Mouse (Mus musculus): ENCODE data around the gene Vstm4. TPM values are rescaled to one million over a fixed set of nuclear protein-coding genes. Genes with fewer than 3 reads are reported as not detected.

The Vstm4 gene
- total RNA-seq, 2 experiments from 2014 or later: 2.5 to 3.0 TPM

- peak; percentile 70 for DNase-seq
Measured at GRCm38 (mm10) chr14:32950312-32951301, 94.1 kb downstream of the Vstm4 start.

GRCm38 (mm10) chr14:32956486-32956885 lies 99.9 kb downstream of the Vstm4 start:
- no peak for DNase-seq

GRCm38 (mm10) chr14:32958671-32959070 lies 102.1 kb downstream of the Vstm4 start:
- DNase-seq: no peak

GRCm38 (mm10) chr14:32960481-32960880 lies 103.9 kb downstream of the Vstm4 start:
- DNase-seq: peak; percentile 45

GRCm38 (mm10) chr14:32964742-32965141 lies 108.2 kb downstream of the Vstm4 start:
- no peak for DNase-seq

GRCm38 (mm10) chr14:32970700-32971099 lies 114.1 kb downstream of the Vstm4 start:
- no peak for DNase-seq

- DNase-seq: peak; percentile 34
Measured at GRCm38 (mm10) chr14:32984176-32984738, 127.7 kb downstream of the Vstm4 start.

GRCm38 (mm10) chr14:32986659-32987058 lies 130.1 kb downstream of the Vstm4 start:
- no peak for DNase-seq

Other genes with a start within 250 kb of the Vstm4 start
- 100 to 1,000 TPM; 269 to 303 TPM for gene 3425401B19Rik, start 171.5 kb upstream of the Vstm4 start, total RNA-seq (2021)
- gene Tmem273, start 70.8 kb upstream of the Vstm4 start, total RNA-seq (2021): not detected
- not detected for gene Fam170b, start 22.8 kb upstream of the Vstm4 start, total RNA-seq (2021)
- gene Lrrc18, start 134.6 kb downstream of the Vstm4 start, total RNA-seq (2021): under 1 TPM; 0.13 to 0.21 TPM

Data from gastrocnemius, postnatal 25 days (tissue).